Mouse (Mus musculus) gastrocnemius, postnatal 4 days (tissue): Measurements from ENCODE around the gene Stam2. TPM values are rescaled to one million over a fixed set of nuclear protein-coding genes. Genes with fewer than 3 reads are reported as not detected.

Source experiments
- DNase-seq, 2 experiments: peaks; one replicate each; pipeline ENCODE4 v3.0.0; 2021 to 2022; ENCODE audit warnings: low spot score in 2 of 2, mixed read lengths in 2 of 2
- total RNA-seq, 2 experiments: library from RNA; stranded (reverse); gene quantifications; 2 replicates each; pipeline ENCODE4 v1.2.3; 2021

Stam2 gene
- total RNA-seq, 2 experiments from 2014 or later: 35.1 to 39.2 TPM

- no peak for DNase-seq
Measured at GRCm38 (mm10) chr2:52656722-52657121, 85.4 kb downstream of the Stam2 start.

GRCm38 (mm10) chr2:52654541-52654940 is 87.5 kb downstream of the Stam2 start:
- no peak for DNase-seq

- no peak for DNase-seq
Measured at GRCm38 (mm10) chr2:52651547-52651946, 90.5 kb downstream of the Stam2 start.

GRCm38 (mm10) chr2:52647255-52647998 is 94.7 kb downstream of the Stam2 start:
- DNase-seq: no peak

- no peak for DNase-seq
Measured at GRCm38 (mm10) chr2:52643657-52644056, 98.4 kb downstream of the Stam2 start.

Other genes starting within 250 kb of the Stam2 start
- gene Cacnb4, start 65.5 kb downstream of the Stam2 start, total RNA-seq: under 1 TPM; 0.31 to 0.32 TPM
- gene Fmnl2, start 115.6 kb upstream of the Stam2 start, total RNA-seq: 10 to 100 TPM; 17.2 to 19.6 TPM